Mouse (Mus musculus) fibroblast of lung, adult 2 months (primary cell): ENCODE measurements at regions not wholly inside any gene's neighbourhood (a gene's known extent, or its start where the extent isn't known, plus 50 kb on each side); places are given as distances from the start of the nearest gene placed in this dataset.

Experiments
- DNase-seq: peaks from one replicate; pipeline ENCODE4 v3.0.0-alpha.2; 2011; ENCODE audit warnings: low read depth

GRCm38 (mm10) chr10:120553097-120553453 is 76.8 kb upstream of the Hmga2 start:
- DNase-seq, result no peak

- DNase-seq, result no peak
Measured at GRCm38 (mm10) chr10:120552341-120553096, 76.2 kb upstream of the Hmga2 start.

- DNase-seq, result no peak
Measured at GRCm38 (mm10) chr10:120551851-120552281, 75.6 kb upstream of the Hmga2 start.

- DNase-seq, result no peak
Measured at GRCm38 (mm10) chr10:120547164-120547563, 70.9 kb upstream of the Hmga2 start.

GRCm38 (mm10) chr10:120541618-120542017 is 65.3 kb upstream of the Hmga2 start:
- DNase-seq, result no peak

GRCm38 (mm10) chr10:120538561-120538960 is 62.3 kb upstream of the Hmga2 start:
- no peak for DNase-seq

- DNase-seq, result no peak
Measured at GRCm38 (mm10) chr10:120528406-120528805, 52.1 kb upstream of the Hmga2 start.

- DNase-seq, result no peak
Measured at GRCm38 (mm10) chr10:120527951-120528350, 51.7 kb upstream of the Hmga2 start.

- DNase-seq, result no peak
Measured at GRCm38 (mm10) chr10:120526991-120527390, 50.7 kb upstream of the Hmga2 start.
